Mouse (Mus musculus) limb, embryonic 12.5 days (tissue): Measurements from ENCODE around the gene Sorcs3. TPM values are rescaled to one million over a fixed set of nuclear protein-coding genes. Genes with fewer than 3 reads are reported as not detected.

Experiments
- ATAC-seq: fragments of 200-750 bp; cut with Nextera tagmentation; 2 replicates; pipeline ENCODE4 v1.8.0; 2017; ENCODE audit warnings: low read depth, moderate TSS enrichment; ENCODE audit not compliant: insufficient number of reproducible peaks, insufficient read depth, low FRiP score, low TSS enrichment
- H3K27ac ChIP-seq: fragments of 300-500 bp; sonication (generic); 2 replicates; pipeline ENCODE4 v1.5.1; 2016; ENCODE audit warnings: mild to moderate bottlenecking, moderate library complexity
- H3K27me3 ChIP-seq: fragments of 300-500 bp; sonication (generic); 2 replicates; pipeline ENCODE4 v1.6.1; 2016; ENCODE audit warnings: mild to moderate bottlenecking, moderate library complexity
- H3K36me3 ChIP-seq: fragments of 300-500 bp; sonication (generic); 2 replicates; pipeline ENCODE4 v1.6.1; 2016; ENCODE audit warnings: mild to moderate bottlenecking, moderate library complexity
- H3K4me1 ChIP-seq: fragments of 300-500 bp; sonication (generic); replicated peaks from 2 replicates; pipeline ENCODE4 v1.6.1; 2016
- H3K4me2 ChIP-seq: fragments of 300-500 bp; sonication (generic); 2 replicates; pipeline ENCODE4 v1.6.1; 2016; ENCODE audit warnings: mild to moderate bottlenecking, moderate library complexity
- H3K4me3 ChIP-seq: fragments of 300-500 bp; sonication (generic); replicated peaks from 2 replicates; pipeline ENCODE4 v1.5.1; 2016; ENCODE audit warnings: mild to moderate bottlenecking
- H3K9ac ChIP-seq: fragments of 300-500 bp; sonication (generic); replicated peaks from 2 replicates; pipeline ENCODE4 v1.6.1; 2016; ENCODE audit warnings: mild to moderate bottlenecking, moderate library complexity
- H3K9me3 ChIP-seq: fragments of 300-500 bp; sonication (generic); 2 replicates; pipeline ENCODE4 v1.6.1; 2016; ENCODE audit warnings: mild to moderate bottlenecking, moderate library complexity
- WGBS: fragments of 180-500 bp; shearing (Covaris S2); methylation state at CpG from one replicate; pipeline ENCODE4 v1.1.7; 2016; 5-methylcytosine and 5-hydroxymethylcytosine counted together
- polyA plus RNA-seq: library from polyadenylated mRNA; unstranded; fragments of >200 nt; fragmentation: Nextera tagmentation; extraction: Ambion mirVana; gene quantifications from 2 replicates; pipeline ENCODE4 v1.2.1, GENCODE M21; 2016

The Sorcs3 gene
- polyA plus RNA-seq, 1 experiment from 2014 or later = 1.7 TPM

- WGBS = 90% methylated on average over 1 of the region's 1 CpGs
- no peaks in the 10 kb centered on the region for H3K9me3 ChIP-seq
- no peaks in the 10 kb centered on the region for H3K27me3 ChIP-seq
- ATAC-seq = no peak
- no peak overlapping the region for H3K27ac ChIP-seq
- H3K4me2 ChIP-seq = no peak overlapping the region
- H3K9ac ChIP-seq = no peak overlapping the region
- peaks cover 9% of the 10 kb centered on the region for H3K4me1 ChIP-seq
- no peak overlapping the region for H3K4me3 ChIP-seq
- H3K36me3 ChIP-seq = no peaks in the 10 kb centered on the region
Observed at GRCm38 (mm10) chr19:48850466-48850865, 644.6 kb downstream of the Sorcs3 start.
